ENCODE assay signal across 9 mouse cellular contexts in the genomic region with DNA sequence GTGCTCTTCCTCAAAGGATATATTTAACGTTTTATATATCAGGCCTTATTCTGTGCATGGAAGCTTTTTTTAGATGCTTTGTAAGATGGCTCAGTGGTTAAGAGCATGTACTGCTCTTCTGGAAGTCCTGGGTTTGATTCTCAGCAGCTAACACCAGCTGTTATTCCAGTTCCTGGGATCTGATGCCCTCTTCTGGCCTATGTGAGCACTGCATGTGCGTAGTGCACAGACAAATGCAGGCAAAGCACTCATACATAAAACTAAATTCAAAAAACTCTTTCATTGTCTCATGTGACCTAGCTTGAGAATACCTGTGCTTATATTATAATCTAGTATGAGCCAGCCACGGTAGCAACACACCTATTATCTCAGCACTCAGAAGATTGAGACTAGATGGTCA. TPM values are rescaled to one million over a fixed set of nuclear protein-coding genes. Genes with fewer than 3 reads are reported as not detected.
A peak's percentile ranks its signal among the peaks of the same experiment; 100 is the strongest.
DNase-seq lines count a peak whose midpoint lies in the region; ATAC-seq lines count a peak whose summit lies in the region.
"Had no signal": no experiment of that assay in that cellular context is flagged by ENCODE, and none has a peak within 500 bp of the region (broad histone marks: within the 10 kb centered on the region; RNA-seq: fewer than 3 reads in every experiment).

No protein-coding gene starts in this region.

- H3K27ac ChIP-seq in limb, embryonic 11.5 days (replicated peaks; ENCODE audit: low read depth, low read length), result no peak overlapping the region
- H3K27ac ChIP-seq: neural tube, embryonic 12.5 days had no signal

- no peaks in the 10 kb centered on the region for H3K9me3 ChIP-seq in limb, embryonic 11.5 days (ENCODE audit: control insufficient read depth, low read length)
- H3K9me3 ChIP-seq: neural tube, embryonic 12.5 days had no signal

- H3K9ac ChIP-seq in limb, embryonic 11.5 days (ENCODE audit: low read length), result no peak overlapping the region
- H3K9ac ChIP-seq: neural tube, embryonic 12.5 days had no signal

- H3K27me3 ChIP-seq in limb, embryonic 11.5 days (ENCODE audit: control insufficient read depth, insufficient read depth, low read length), result no peaks in the 10 kb centered on the region
- H3K27me3 ChIP-seq: neural tube, embryonic 12.5 days had no signal

- intact Hi-C loops in left cerebral cortex, postnatal 4 days (cut with DNase I), result no loop called here
- intact Hi-C loops in left cerebral cortex, postnatal 25 days (cut with DNase I), result loop anchor here (10.0 kb wide), 1 partner anchor 108 kb away; a partner anchor contains a TSS

- H3K4me2 ChIP-seq in limb, embryonic 11.5 days (ENCODE audit: low read depth, severe bottlenecking), result no peak overlapping the region
- H3K4me2 ChIP-seq: neural tube, embryonic 12.5 days had no signal

- ATAC-seq in limb, embryonic 11.5 days (ENCODE audit: insufficient number of reproducible peaks, low FRiP score, low TSS enrichment, low read depth), result no peak

- H3K4me3 ChIP-seq in limb, embryonic 11.5 days (ENCODE audit: low read depth, low read length), result no peak overlapping the region
- H3K4me3 ChIP-seq: neural tube, embryonic 12.5 days had no signal

- peaks cover 3% of the 10 kb centered on the region; the same call in 1 of the 2 replicates for H3K36me3 ChIP-seq in limb, embryonic 11.5 days (ENCODE audit: control insufficient read depth, insufficient read depth, low read length)
- H3K36me3 ChIP-seq: neural tube, embryonic 12.5 days had no signal

- no peaks in the 10 kb centered on the region for H3K4me1 ChIP-seq in limb, embryonic 11.5 days (ENCODE audit: control insufficient read depth, insufficient read depth, low read length)
- H3K4me1 ChIP-seq: neural tube, embryonic 12.5 days had no signal

- WGBS in limb, embryonic 11.5 days, result 42% methylated on average over 3 of the region's 3 CpGs

- peak; percentile 68 for DNase-seq in adrenal gland, postnatal 14 days
- no peak for DNase-seq in adrenal gland, adult 2 months
- DNase-seq in left cerebral cortex, postnatal 4 days, result peak; percentile 32
- DNase-seq in left cerebral cortex, postnatal 25 days (ENCODE audit: low spot score in 2 of 2), result no peak
- DNase-seq in c-Kit-negative CD71-positive TER-119-positive erythroid progenitor cells, embryonic 14.5 days (ENCODE audit: low read depth, low spot score), result peak; percentile 40
- peak; percentile 73 for DNase-seq in limb, embryonic 11.5 days (ENCODE audit: low spot score)
- DNase-seq in spleen, adult 18-20 months, result peak; percentile 37 to 72
- DNase-seq in layer of hippocampus, adult 8-10 months (ENCODE audit: low spot score in 2 of 2), result no peak

RNA-seq across cellular contexts. Expression of a gene that starts 15.6 kb away (rescaled TPM):
- 54.0 and 116 TPM in 2 replicates for total RNA-seq in adrenal gland, postnatal 14 days (2021)
- 10 to 100 TPM; 21.4 to 31.3 TPM for total RNA-seq in adrenal gland, adult 2 months (2021)
- polyA plus RNA-seq in adrenal gland, adult 2 months (2012; rRNA removed), result 43.7 and 74.1 TPM in 2 replicates
- 10 to 100 TPM; 15.1 to 19.9 TPM for total RNA-seq in left cerebral cortex, postnatal 4 days (2021)
- 10 to 100 TPM; 16.7 to 17.3 TPM for total RNA-seq in left cerebral cortex, postnatal 25 days (2021)
- polyA plus RNA-seq in limb, embryonic 11.5 days (2014; fragmentation: Nextera tagmentation; extraction: Ambion mirVana), result 174 and 194 TPM in 2 replicates
- 10 to 100 TPM in 3 of 4 experiments, 1 to 10 TPM in 1; 9.7 to 16.0 (median 11.5) TPM for total RNA-seq in layer of hippocampus, adult 8-10 months (2022)

RNA-seq across cellular contexts. Expression of a gene that starts 32.5 kb away (rescaled TPM):
- total RNA-seq in adrenal gland, postnatal 14 days (2021), result 6.8 and 123 TPM in 2 replicates
- total RNA-seq in adrenal gland, adult 2 months (2021), result 1 to 10 TPM in 1 of 2 experiments, not detected in 1; 2.6 TPM
- 0.09 and 1.2 TPM in 2 replicates for polyA plus RNA-seq in adrenal gland, adult 2 months (2012; rRNA removed)
- under 1 TPM in 1 of 2 experiments, not detected in 1; 0.26 TPM for total RNA-seq in left cerebral cortex, postnatal 4 days (2021)
- not detected for total RNA-seq in left cerebral cortex, postnatal 25 days (2021)
- 0.52 TPM in 1 of 2 replicates, not detected in the other for polyA plus RNA-seq in limb, embryonic 11.5 days (2014; fragmentation: Nextera tagmentation; extraction: Ambion mirVana)
- total RNA-seq in layer of hippocampus, adult 8-10 months (2022), result 1 to 10 TPM in 2 of 4 experiments, under 1 TPM in 2; 0.45 to 4.0 (median 1.8) TPM

RNA-seq across cellular contexts. Expression of a gene that starts 47.7 kb away (rescaled TPM):
- total RNA-seq in adrenal gland, postnatal 14 days (2021), result 14.2 and 16.5 TPM in 2 replicates
- total RNA-seq in adrenal gland, adult 2 months (2021), result 10 to 100 TPM; 15.5 to 15.6 TPM
- 28.2 and 34.1 TPM in 2 replicates for polyA plus RNA-seq in adrenal gland, adult 2 months (2012; rRNA removed)
- 10 to 100 TPM; 17.6 to 19.1 TPM for total RNA-seq in left cerebral cortex, postnatal 4 days (2021)
- 10 to 100 TPM; 17.4 to 18.7 TPM for total RNA-seq in left cerebral cortex, postnatal 25 days (2021)
- 3.3 and 3.4 TPM in 2 replicates for polyA plus RNA-seq in limb, embryonic 11.5 days (2014; fragmentation: Nextera tagmentation; extraction: Ambion mirVana)
- total RNA-seq in layer of hippocampus, adult 8-10 months (2022), result 10 to 100 TPM; 23.5 to 25.3 (median 24.3) TPM

RNA-seq across cellular contexts. Expression of a gene that starts 54.6 kb away (rescaled TPM):
- total RNA-seq in adrenal gland, postnatal 14 days (2021), result 13.9 and 24.7 TPM in 2 replicates
- 1 to 10 TPM; 7.6 to 9.7 TPM for total RNA-seq in adrenal gland, adult 2 months (2021)
- polyA plus RNA-seq in adrenal gland, adult 2 months (2012; rRNA removed), result 22.2 and 27.3 TPM in 2 replicates
- under 1 TPM; 0.80 to 0.95 TPM for total RNA-seq in left cerebral cortex, postnatal 4 days (2021)
- total RNA-seq in left cerebral cortex, postnatal 25 days (2021), result under 1 TPM; 0.69 to 0.80 TPM
- 10.4 and 11.3 TPM in 2 replicates for polyA plus RNA-seq in limb, embryonic 11.5 days (2014; fragmentation: Nextera tagmentation; extraction: Ambion mirVana)
- under 1 TPM in 3 of 4 experiments, not detected in 1; 0.43 to 0.45 (median 0.45) TPM for total RNA-seq in layer of hippocampus, adult 8-10 months (2022)

RNA-seq across cellular contexts. Expression of a gene that starts 58.6 kb away (rescaled TPM):
- 8.3 and 10.3 TPM in 2 replicates for total RNA-seq in adrenal gland, postnatal 14 days (2021)
- 10 to 100 TPM in 1 of 2 experiments, 1 to 10 TPM in 1; 5.2 to 12.5 TPM for total RNA-seq in adrenal gland, adult 2 months (2021)
- polyA plus RNA-seq in adrenal gland, adult 2 months (2012; rRNA removed), result 6.3 and 6.8 TPM in 2 replicates
- total RNA-seq in left cerebral cortex, postnatal 4 days (2021), result 10 to 100 TPM; 18.9 to 19.1 TPM
- 10 to 100 TPM; 12.1 to 12.5 TPM for total RNA-seq in left cerebral cortex, postnatal 25 days (2021)
- 14.3 and 15.2 TPM in 2 replicates for polyA plus RNA-seq in limb, embryonic 11.5 days (2014; fragmentation: Nextera tagmentation; extraction: Ambion mirVana)
- total RNA-seq in layer of hippocampus, adult 8-10 months (2022), result 10 to 100 TPM; 15.0 to 23.6 (median 19.6) TPM

Comparison
In these comparisons a context has a peak if more than half of its experiments do, and no peak if none do; other contexts are left out.
1. DNase-seq: peak in adrenal gland, postnatal 14 days (single experiment), left cerebral cortex, postnatal 4 days (single experiment), c-Kit-negative CD71-positive TER-119-positive erythroid progenitor cells, embryonic 14.5 days (single experiment), limb, embryonic 11.5 days (single experiment) and spleen, adult 18-20 months (2 of 2); none in adrenal gland, adult 2 months (single experiment), left cerebral cortex, postnatal 25 days (0 of 2) and layer of hippocampus, adult 8-10 months (0 of 2).